Mouse (Mus musculus): Measurements from ENCODE around the gene Fgd3. TPM values are rescaled to one million over a fixed set of nuclear protein-coding genes. Genes with fewer than 3 reads are reported as not detected.
A peak's percentile ranks its signal among the peaks of the same experiment; 100 is the strongest.

Fgd3 gene
- polyA plus RNA-seq, 1 experiment from 2014 or later, result 14.8 TPM

- 93% methylated on average over 8 of the region's 8 CpGs for WGBS (ENCODE audit: missing documents)
- Histone ChIP-seq H3K79me2 (ENCODE audit: inconsistent target) (peaks cover 43% of the 10 kb centered on the region), H3K36me3 (ENCODE audit: inconsistent target) (peaks cover 70% of the 10 kb centered on the region), H3K4me3 (ENCODE audit: inconsistent target) (no peak overlapping the region), H3K27ac (no peak overlapping the region)
These were observed 82.5 kb downstream of the Fgd3 start for GRCm38 (mm10) chr13:49237617-49238016.

GRCm38 (mm10) chr13:49234711-49235110 is 85.4 kb downstream of the Fgd3 start:
- 95% methylated on average over 4 of the region's 4 CpGs for WGBS (ENCODE audit: missing documents)
- H3K79me2 ChIP-seq (ENCODE audit: inconsistent target), result peaks cover 20% of the 10 kb centered on the region
- H3K4me3 ChIP-seq (ENCODE audit: inconsistent target), result no peak overlapping the region
- H3K36me3 ChIP-seq (ENCODE audit: inconsistent target), result peaks cover 92% of the 10 kb centered on the region
- no peak overlapping the region for H3K27ac ChIP-seq

DNA sequence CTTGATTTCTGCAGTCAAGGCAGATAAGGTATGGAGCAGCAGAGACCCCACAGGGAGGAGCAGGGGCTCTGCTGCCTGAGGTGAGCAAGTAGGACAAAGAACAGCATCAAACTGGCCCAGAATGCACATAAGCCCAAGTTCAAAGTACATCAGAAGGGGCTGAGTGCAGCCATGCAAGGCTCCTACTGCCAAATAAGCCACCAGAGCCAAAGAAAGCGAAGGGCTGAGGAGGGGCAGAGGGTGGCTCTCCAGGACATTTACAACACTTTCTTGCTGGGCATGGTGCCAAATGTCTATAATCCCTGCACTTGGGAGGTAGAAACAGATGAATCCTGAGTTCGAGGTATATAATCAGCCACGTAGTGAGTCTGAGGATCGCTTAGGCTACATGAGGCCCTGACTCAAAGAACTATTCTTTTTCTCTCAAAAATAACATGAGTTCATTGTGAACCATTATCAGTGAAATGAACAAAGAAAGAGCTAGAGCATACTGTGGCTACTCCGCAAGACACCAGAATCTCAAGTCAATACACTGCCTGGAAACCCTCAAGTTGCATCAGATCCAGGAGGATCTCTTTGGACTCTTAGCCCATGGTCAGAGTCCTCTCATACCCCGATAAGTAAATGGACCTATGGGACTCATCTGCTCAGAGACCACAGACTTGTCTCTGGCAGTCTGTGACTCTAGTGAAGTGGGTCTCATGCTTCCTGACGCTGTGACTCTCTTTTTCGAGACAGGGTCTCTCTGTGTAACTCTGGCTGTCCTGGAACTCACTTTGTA is 86.1 kb downstream of the Fgd3 start:
- peaks cover 12% of the 10 kb centered on the region for H3K79me2 ChIP-seq (ENCODE audit: inconsistent target)
- H3K27ac ChIP-seq, result no peak overlapping the region
- 98% methylated on average over 8 of the region's 8 CpGs for WGBS (ENCODE audit: missing documents)
- H3K4me3 ChIP-seq (ENCODE audit: inconsistent target), result no peak overlapping the region
- H3K36me3 ChIP-seq (ENCODE audit: inconsistent target), result peaks cover 85% of the 10 kb centered on the region

- Histone ChIP-seq H3K36me3 (ENCODE audit: inconsistent target) (peaks cover 8% of the 10 kb centered on the region; the same call in 1 of the 2 replicates), H3K4me3 (ENCODE audit: inconsistent target) (no peak overlapping the region), H3K27ac (no peak overlapping the region), H3K79me2 (ENCODE audit: inconsistent target) (no peaks in the 10 kb centered on the region)
- 57% methylated on average over 4 of the region's 4 CpGs for WGBS (ENCODE audit: missing documents)
These were observed 94.5 kb downstream of the Fgd3 start for GRCm38 (mm10) chr13:49225633-49226032.

DNA sequence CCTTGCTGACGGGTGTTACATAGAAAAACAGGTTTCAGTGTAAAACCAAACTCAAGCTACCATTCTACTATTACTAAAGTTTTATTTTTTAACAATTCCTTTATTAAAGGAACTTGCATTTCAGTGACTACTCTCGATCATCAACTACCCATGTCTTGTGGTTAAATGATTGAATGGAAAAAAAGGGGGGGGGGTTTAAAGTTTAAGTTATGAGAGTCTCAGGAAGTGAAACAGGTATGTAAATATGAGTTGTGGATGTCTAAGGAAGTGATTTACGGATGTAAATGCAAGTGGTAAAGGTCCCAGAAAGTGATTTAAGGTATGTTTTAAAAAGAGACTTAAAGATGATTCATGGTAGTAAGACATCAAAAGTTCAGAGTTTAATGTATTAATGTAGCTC is 95.0 kb downstream of the Fgd3 start:
- Histone ChIP-seq H3K27ac (no peak overlapping the region), H3K4me3 (ENCODE audit: inconsistent target) (no peak overlapping the region), H3K36me3 (ENCODE audit: inconsistent target) (peaks cover 3% of the 10 kb centered on the region; the same call in 1 of the 2 replicates), H3K79me2 (ENCODE audit: inconsistent target) (no peaks in the 10 kb centered on the region)
- WGBS (ENCODE audit: missing documents), result 55% methylated on average over 3 of the region's 3 CpGs

- no peaks in the 10 kb centered on the region; the same call in 1 of the 2 replicates for H3K36me3 ChIP-seq (ENCODE audit: inconsistent target)
- H3K27ac ChIP-seq, result no peak overlapping the region
- no peaks in the 10 kb centered on the region for H3K79me2 ChIP-seq (ENCODE audit: inconsistent target)
- WGBS (ENCODE audit: missing documents), result 89% methylated on average over 6 of the region's 6 CpGs
- H3K4me3 ChIP-seq (ENCODE audit: inconsistent target), result no peak overlapping the region
These were observed 95.4 kb downstream of the Fgd3 start for GRCm38 (mm10) chr13:49224729-49225128.

DNA sequence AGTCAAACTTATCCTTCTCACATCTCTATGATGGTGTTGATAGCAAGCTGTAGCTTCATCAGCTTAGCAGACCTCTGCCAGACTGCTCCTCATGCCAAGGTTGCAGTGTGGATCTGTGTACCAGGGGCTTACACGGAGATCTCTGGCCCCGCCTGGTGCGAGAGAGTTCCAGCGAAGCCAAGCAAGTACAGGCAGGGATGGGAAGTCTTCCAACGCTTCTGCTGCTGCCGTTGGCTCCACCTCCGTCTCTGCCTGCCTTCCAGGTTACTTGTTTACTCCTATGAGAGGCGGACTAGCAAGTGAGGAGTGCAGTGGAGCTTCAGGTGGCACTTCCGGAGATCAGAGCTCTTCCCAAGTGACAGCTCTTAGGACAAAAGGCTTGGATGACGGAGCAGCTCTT is 95.8 kb downstream of the Fgd3 start:
- H3K79me2 ChIP-seq (ENCODE audit: inconsistent target), result no peaks in the 10 kb centered on the region
- H3K4me3 ChIP-seq (ENCODE audit: inconsistent target), result no peak overlapping the region
- no peak overlapping the region for H3K27ac ChIP-seq
- no peaks in the 10 kb centered on the region for H3K36me3 ChIP-seq (ENCODE audit: inconsistent target)
- WGBS (ENCODE audit: missing documents), result 75% methylated on average over 10 of the region's 10 CpGs

GRCm38 (mm10) chr13:49220912-49221311 is 99.2 kb downstream of the Fgd3 start:
- 80% methylated on average over 5 of the region's 5 CpGs for WGBS (ENCODE audit: missing documents)
- Histone ChIP-seq H3K79me2 (ENCODE audit: inconsistent target) (no peaks in the 10 kb centered on the region), H3K4me3 (ENCODE audit: inconsistent target) (no peak overlapping the region), H3K27ac (no peak overlapping the region), H3K36me3 (ENCODE audit: inconsistent target) (no peaks in the 10 kb centered on the region)

DNA sequence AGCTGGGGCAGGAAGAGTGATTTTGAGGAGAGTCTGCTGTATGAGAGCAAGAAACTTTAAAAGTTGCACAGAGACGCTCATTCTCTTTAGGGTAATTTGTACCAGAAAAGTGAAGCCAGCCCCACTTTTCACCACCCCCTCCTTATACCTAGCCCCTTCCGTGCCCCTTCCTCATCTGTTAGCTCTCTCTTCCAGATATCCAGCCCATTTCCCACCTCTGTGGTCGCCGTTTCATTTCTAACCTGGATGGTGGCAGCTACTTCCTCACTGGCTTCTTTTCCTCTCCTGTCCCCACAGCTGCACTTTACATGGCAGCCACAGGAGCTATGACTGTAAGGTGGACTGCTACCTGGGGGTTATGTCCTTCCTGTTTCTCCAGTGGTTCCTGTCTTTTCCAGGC is 100.7 kb downstream of the Fgd3 start:
- H3K27ac ChIP-seq, result no peak overlapping the region
- no peak overlapping the region for H3K4me3 ChIP-seq (ENCODE audit: inconsistent target)
- H3K79me2 ChIP-seq (ENCODE audit: inconsistent target), result peaks cover 12% of the 10 kb centered on the region
- no peaks in the 10 kb centered on the region for H3K36me3 ChIP-seq (ENCODE audit: inconsistent target)
- 73% methylated on average over 4 of the region's 4 CpGs for WGBS (ENCODE audit: missing documents)

DNA sequence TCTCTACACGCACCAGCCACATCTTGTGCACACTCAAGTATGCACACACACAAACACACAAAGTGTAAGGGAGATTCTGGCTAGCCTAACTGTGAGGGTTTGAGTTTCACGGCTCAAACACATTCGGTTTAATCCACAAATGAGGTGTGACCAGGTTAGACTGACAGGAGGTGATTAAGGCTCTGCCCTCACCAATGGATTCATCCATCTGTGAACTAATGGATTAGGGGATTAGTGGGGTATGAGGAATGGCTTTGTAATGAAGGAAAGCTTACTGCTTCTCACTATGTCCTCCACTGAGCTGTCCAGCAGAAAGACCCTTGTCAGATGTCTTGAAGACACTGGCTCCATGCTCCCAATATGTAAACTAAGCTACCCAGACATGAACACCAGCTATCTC is 101.5 kb downstream of the Fgd3 start:
- Histone ChIP-seq H3K36me3 (ENCODE audit: inconsistent target) (no peaks in the 10 kb centered on the region), H3K4me3 (ENCODE audit: inconsistent target) (no peak overlapping the region), H3K79me2 (ENCODE audit: inconsistent target) (peaks cover 19% of the 10 kb centered on the region), H3K27ac (no peak overlapping the region)
- 96% methylated on average over 3 of the region's 3 CpGs for WGBS (ENCODE audit: missing documents)

GRCm38 (mm10) chr13:49216808-49217561 is 103.1 kb downstream of the Fgd3 start:
- H3K27ac ChIP-seq, result peak overlapping the region; percentile 84; the same call in 1 of the 2 replicates
- WGBS (ENCODE audit: missing documents), result 95% methylated on average over 9 of the region's 9 CpGs
- H3K79me2 ChIP-seq (ENCODE audit: inconsistent target), result peaks cover 36% of the 10 kb centered on the region
- no peak overlapping the region for H3K4me3 ChIP-seq (ENCODE audit: inconsistent target)
- H3K36me3 ChIP-seq (ENCODE audit: inconsistent target), result no peaks in the 10 kb centered on the region

- Histone ChIP-seq H3K4me3 (ENCODE audit: inconsistent target) (peak overlapping the region; percentile 32), H3K36me3 (ENCODE audit: inconsistent target) (no peaks in the 10 kb centered on the region), H3K79me2 (ENCODE audit: inconsistent target) (peaks cover 44% of the 10 kb centered on the region), H3K27ac (peak overlapping the region; percentile 84)
- 3% methylated on average over 17 of the region's 17 CpGs for WGBS (ENCODE audit: missing documents)
These were observed 103.9 kb downstream of the Fgd3 start for GRCm38 (mm10) chr13:49216220-49216552.

DNA sequence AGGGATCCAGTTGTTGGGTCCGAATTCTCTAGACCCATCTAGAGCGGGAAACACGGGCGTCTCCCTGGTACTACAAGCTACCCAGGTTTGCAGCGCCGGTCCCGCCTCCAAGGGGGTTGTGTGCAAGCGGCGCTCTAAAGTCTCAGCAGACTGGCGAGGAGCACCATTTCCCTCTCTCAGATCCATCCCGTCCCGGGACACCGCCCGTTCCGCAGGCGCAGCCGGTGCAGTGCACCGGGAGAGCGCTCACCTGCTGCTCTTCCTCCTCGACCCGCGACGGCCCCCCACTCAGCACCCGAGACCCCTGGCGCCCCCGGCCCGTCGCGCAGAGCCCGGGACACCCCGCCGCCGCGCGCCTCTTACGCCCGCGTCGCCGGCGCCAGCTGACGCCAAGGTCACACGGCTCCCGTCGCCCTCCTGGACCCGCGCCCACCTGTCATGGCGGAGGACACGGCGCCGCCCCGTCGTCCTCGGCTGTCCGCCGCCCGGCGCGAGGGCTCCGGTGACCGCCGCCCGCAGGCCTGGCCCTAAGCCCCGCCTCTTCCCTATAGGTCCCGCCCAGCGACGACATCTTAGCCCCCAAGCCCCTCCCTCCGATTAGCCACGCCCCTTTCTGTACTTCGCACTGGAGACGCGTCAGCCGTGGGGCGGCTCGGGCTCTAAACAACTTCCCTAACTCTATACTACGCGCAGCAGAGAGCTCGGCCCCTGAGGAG is 104.4 kb downstream of the Fgd3 start, which contains the start of gene Card19:
Gene Card19, minus strand, starts transcription at position 534 of the 716 bp plus-strand sequence.
- Histone ChIP-seq H3K79me2 (ENCODE audit: inconsistent target) (peaks cover 49% of the 10 kb centered on the region), H3K36me3 (ENCODE audit: inconsistent target) (no peaks in the 10 kb centered on the region), H3K27ac (peak within 1 kb of the TSS; percentile 98), H3K4me3 (ENCODE audit: inconsistent target) (peak within 1 kb of the TSS; percentile 85)
- WGBS (ENCODE audit: missing documents), result under 1% methylated on average over 58 of the region's 78 CpGs

- 13% methylated on average over 5 of the region's 5 CpGs for WGBS (ENCODE audit: missing documents)
- peaks cover 54% of the 10 kb centered on the region for H3K79me2 ChIP-seq (ENCODE audit: inconsistent target)
- peak overlapping the region; percentile 98 for H3K27ac ChIP-seq
- peak overlapping the region; percentile 85 for H3K4me3 ChIP-seq (ENCODE audit: inconsistent target)
- H3K36me3 ChIP-seq (ENCODE audit: inconsistent target), result no peaks in the 10 kb centered on the region
These were observed 105.0 kb downstream of the Fgd3 start for GRCm38 (mm10) chr13:49215128-49215503.

Measured in macrophage (primary cell).